Mouse (Mus musculus) stomach, postnatal 0 days (tissue): ENCODE results near the gene Cyp1a1.

Experiments used
- CTCF ChIP-seq: IDR thresholded peaks from 2 replicates; pipeline ENCODE4 v1.5.1; 2016; ENCODE audit warnings: antibody characterized with exemption, low read depth, mild to moderate bottlenecking, moderate library complexity
- EP300 ChIP-seq: optimal IDR thresholded peaks from 2 replicates; pipeline ENCODE3; 2016; ENCODE audit warnings: antibody characterized with exemption

DNA sequence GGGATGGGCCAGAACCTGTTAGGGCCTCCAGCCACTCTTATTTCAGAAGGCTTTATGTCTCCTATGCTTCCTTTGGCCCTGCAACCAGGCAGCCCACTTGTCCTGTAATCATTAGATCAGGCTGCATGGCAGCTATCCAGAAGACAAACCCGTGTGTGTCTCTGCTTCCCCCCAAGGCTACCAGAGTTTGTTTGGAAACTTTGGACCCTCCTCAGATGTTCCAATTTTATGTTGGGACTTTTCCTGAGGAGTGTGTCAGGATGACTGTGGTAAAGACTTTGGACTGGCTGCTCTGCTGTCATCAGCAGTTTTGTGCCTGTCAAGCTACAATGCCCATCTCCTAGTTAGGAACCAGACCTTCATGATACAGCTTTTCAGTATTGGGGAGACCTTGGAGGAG, 61.1 kb downstream of the Cyp1a1 start:
- no peak for TF ChIP-seq CTCF
- no peak for TF ChIP-seq EP300
